Mouse (Mus musculus) spleen, adult 2 months (tissue): ENCODE results near the gene Rpl9-ps6. TPM values are rescaled to one million over a fixed set of nuclear protein-coding genes. Genes with fewer than 3 reads are reported as not detected.
"Not testable (repeated sequence)": the region's sequence is repeated elsewhere in the genome, so short reads cannot be mapped to it uniquely, and the experiment has no call there.

Experiments
- DNase-seq, 2 experiments: peaks; one replicate each; pipeline versions ENCODE4 v3.0.0 to v3.0.0-alpha.2; 2012 to 2021; ENCODE audit warnings: low spot score in 2 of 2, low read depth in 1 of 2
- H3K27ac ChIP-seq: fragments of 200-500 bp; 2 replicates; pipeline ENCODE4 v1.5.1; 2012; ENCODE audit warnings: low read length, inconsistent platforms; ENCODE audit not compliant: insufficient read depth
- H3K27me3 ChIP-seq: fragments of 200-500 bp; 2 replicates; pipeline ENCODE4 v1.6.1; 2012; ENCODE audit warnings: mild to moderate bottlenecking, moderate library complexity, low read length, inconsistent platforms; ENCODE audit not compliant: control insufficient read depth, insufficient read depth
- H3K36me3 ChIP-seq: fragments of 200-500 bp; 2 replicates; pipeline ENCODE4 v1.6.1; 2012; ENCODE audit warnings: mild to moderate bottlenecking, low read length, inconsistent platforms; ENCODE audit not compliant: control insufficient read depth, insufficient read depth
- H3K4me1 ChIP-seq: fragments of 200-500 bp; 2 replicates; pipeline ENCODE4 v1.6.1; 2011; ENCODE audit warnings: inconsistent platforms; ENCODE audit not compliant: control insufficient read depth, insufficient read depth, insufficient read length
- H3K4me3 ChIP-seq: fragments of 200-500 bp; 2 replicates; pipeline ENCODE4 v1.5.1; 2011; ENCODE audit warnings: mild to moderate bottlenecking, inconsistent platforms; ENCODE audit not compliant: insufficient read depth, insufficient read length; ENCODE audit errors: extremely low read depth
- CTCF ChIP-seq: fragments of 200-500 bp; IDR thresholded peaks from 2 replicates; pipeline ENCODE4 v1.5.1; 2011; ENCODE audit warnings: mild to moderate bottlenecking, inconsistent platforms; ENCODE audit not compliant: insufficient read depth, insufficient read length, insufficient replicate concordance; ENCODE audit errors: extremely low read depth
- POLR2A ChIP-seq: fragments of 200-500 bp; IDR thresholded peaks from 2 replicates; pipeline ENCODE4 v1.6.1; 2011; ENCODE audit warnings: low read depth, low read length, inconsistent platforms
- WGBS: fragments of 180-500 bp; shearing (Covaris S2); methylation state at CpG from one replicate; pipeline ENCODE4 v1.1.7; 2018; 5-methylcytosine and 5-hydroxymethylcytosine counted together
- polyA plus RNA-seq: library from polyadenylated mRNA; depleted of rRNA; stranded (reverse); fragments of >200 nt; gene quantifications from 2 replicates; pipeline ENCODE4 v1.2.3, GENCODE M21; 2012

The Rpl9-ps6 gene
- polyA plus RNA-seq, 1 experiment = 3.5 TPM

GRCm38 (mm10) chr19:32476016-32476711 is 9.8 kb upstream of the Rpl9-ps6 start:
- Histone ChIP-seq H3K27me3 (no peaks in the 10 kb centered on the region), H3K27ac (0 out of 2 replicates have a peak overlapping the region, but pooled peaks have one; percentile 9), H3K4me1 (no peaks in the 10 kb centered on the region), H3K4me3 (no peak overlapping the region), H3K36me3 (no peaks in the 10 kb centered on the region)
- 82% methylated on average over 12 of the region's 12 CpGs for WGBS
- DNase-seq = no peak
- no peak for TF ChIP-seq POLR2A
- no peak for TF ChIP-seq CTCF

GRCm38 (mm10) chr19:32470570-32471263 is 4.3 kb upstream of the Rpl9-ps6 start:
- DNase-seq = no peak
- Histone ChIP-seq H3K4me1 (no peaks in the 10 kb centered on the region), H3K36me3 (no peaks in the 10 kb centered on the region), H3K27ac (no peak overlapping the region), H3K4me3 (no peak overlapping the region), H3K27me3 (no peaks in the 10 kb centered on the region)
- TF ChIP-seq POLR2A (no peak), CTCF (no peak)
- WGBS = 87% methylated on average over 13 of the region's 13 CpGs

- 16% methylated on average over 6 of the region's 6 CpGs for WGBS
- Histone ChIP-seq H3K4me1 (no peaks in the 10 kb centered on the region), H3K36me3 (no peaks in the 10 kb centered on the region), H3K4me3 (no peak overlapping the region), H3K27ac (no peak overlapping the region), H3K27me3 (no peaks in the 10 kb centered on the region)
- DNase-seq = peak in 1 of 2 experiments; percentile 21
- TF ChIP-seq POLR2A (no peak), CTCF (no peak)
Measured at GRCm38 (mm10) chr19:32470059-32470497, 3.7 kb upstream of the Rpl9-ps6 start.

- H3K36me3 ChIP-seq = no peaks in the 10 kb centered on the region
- no peak for TF ChIP-seq CTCF
- TF ChIP-seq POLR2A = no peak
- no peak overlapping the region for H3K27ac ChIP-seq
- H3K4me3 ChIP-seq = no peak overlapping the region
- H3K27me3 ChIP-seq = no peaks in the 10 kb centered on the region
- no peaks in the 10 kb centered on the region for H3K4me1 ChIP-seq
- DNase-seq = no peak
- whole genome bisulfite sequencing = 88% methylated on average over 5 of the region's 5 CpGs
Measured at GRCm38 (mm10) chr19:32467325-32467724, 947 bp upstream of the Rpl9-ps6 start.

- H3K36me3 ChIP-seq = no peaks in the 10 kb centered on the region
- 71% methylated on average over 4 of the region's 4 CpGs for WGBS
- no peak overlapping the region for H3K27ac ChIP-seq
- TF ChIP-seq POLR2A = no peak
- no peak for TF ChIP-seq CTCF
- H3K27me3 ChIP-seq = no peaks in the 10 kb centered on the region
- H3K4me3 ChIP-seq = no peak overlapping the region
- no peaks in the 10 kb centered on the region for H3K4me1 ChIP-seq
- DNase-seq = no peak
Measured at GRCm38 (mm10) chr19:32465228-32465627, 1.1 kb downstream of the Rpl9-ps6 start.

- Histone ChIP-seq H3K27me3 (no peaks in the 10 kb centered on the region), H3K27ac (no peak overlapping the region), H3K4me3 (no peak overlapping the region), H3K36me3 (no peaks in the 10 kb centered on the region), H3K4me1 (no peaks in the 10 kb centered on the region)
- WGBS = 93% methylated on average over 6 of the region's 6 CpGs
- TF ChIP-seq CTCF (no peak), POLR2A (no peak)
- DNase-seq = no peak
Measured at GRCm38 (mm10) chr19:32463037-32463436, 3.3 kb downstream of the Rpl9-ps6 start.

- DNase-seq, H3K36me3 ChIP-seq, H3K27me3 ChIP-seq, H3K27ac ChIP-seq, H3K4me3 ChIP-seq, H3K4me1 ChIP-seq: not testable (repeated sequence)
- 88% methylated on average over 8 of the region's 8 CpGs for WGBS
Measured at GRCm38 (mm10) chr19:32457631-32458030, 8.7 kb downstream of the Rpl9-ps6 start.
